ENCODE assay signal across 8 mouse cellular contexts in genomic region chr6:29735689-29736451, GRCm38 (mm10). TPM values are rescaled to one million over a fixed set of nuclear protein-coding genes. Genes with fewer than 3 reads are reported as not detected.
DNase-seq lines count a peak whose midpoint lies in the region; ATAC-seq and TF ChIP-seq lines count a peak whose summit lies in the region.

No protein-coding gene starts in this region.

- WGBS in intestine, embryonic 14.5 days = under 1% methylated on average over 69 of the region's 75 CpGs
- WGBS in liver, embryonic 16.5 days (ENCODE audit: insufficient replicate concordance) = under 1% methylated on average over 75 of the region's 75 CpGs
- WGBS in neural tube, embryonic 12.5 days = under 1% methylated on average over 75 of the region's 75 CpGs

- peak; percentile 48 for DNase-seq in ovary, adult 18-20 months (ENCODE audit: low spot score)
- no peak for DNase-seq in ovary, postnatal 10 days (ENCODE audit: low spot score)
- DNase-seq in gastrocnemius, postnatal 4 days (ENCODE audit: low spot score in 2 of 2) = peak; percentile 62 to 74
- DNase-seq in intestine, embryonic 14.5 days (ENCODE audit: low spot score) = peak; percentile 89
- peak; percentile 62 to 68 for DNase-seq in urinary bladder, postnatal 4 days (ENCODE audit: low spot score in 2 of 2)

- H3K4me1 ChIP-seq in cortical plate, adult 2 months (ENCODE audit: control insufficient read depth, insufficient read depth, low read length) = no peaks in the 10 kb centered on the region
- peaks cover 16% of the 10 kb centered on the region; the same call in 1 of the 2 replicates for H3K4me1 ChIP-seq in intestine, embryonic 14.5 days (replicated peaks; ENCODE audit: control insufficient read depth, insufficient read depth, low read length)
- H3K4me1 ChIP-seq in liver, embryonic 16.5 days (ENCODE audit: control insufficient read depth, low read depth, low read length) = peaks cover 14% of the 10 kb centered on the region
- peaks cover 10% of the 10 kb centered on the region for H3K4me1 ChIP-seq in neural tube, embryonic 12.5 days

- peaks cover 17% of the 10 kb centered on the region for H3K36me3 ChIP-seq in intestine, embryonic 14.5 days (ENCODE audit: control insufficient read depth, insufficient read depth, low read length)
- H3K36me3 ChIP-seq in liver, embryonic 16.5 days (ENCODE audit: control insufficient read depth, insufficient read depth) = no peaks in the 10 kb centered on the region
- H3K36me3 ChIP-seq in neural tube, embryonic 12.5 days = 0 out of 2 replicates have a peak, but pooled peaks cover 5% of the 10 kb centered on the region

- peak overlapping the region; percentile 99 for H3K9ac ChIP-seq in intestine, embryonic 14.5 days (ENCODE audit: low read length)
- peak overlapping the region; percentile 79 for H3K9ac ChIP-seq in liver, embryonic 16.5 days (ENCODE audit: low read depth, low read length)
- peak overlapping the region; percentile 95 for H3K9ac ChIP-seq in neural tube, embryonic 12.5 days

- H3K27ac ChIP-seq in cortical plate, adult 2 months (ENCODE audit: insufficient read depth, low read length) = no peak overlapping the region
- H3K27ac ChIP-seq in intestine, embryonic 14.5 days (ENCODE audit: low read depth) = peak overlapping the region; percentile 98
- peak overlapping the region; percentile 74 for H3K27ac ChIP-seq in liver, embryonic 16.5 days (ENCODE audit: low read length)
- H3K27ac ChIP-seq in neural tube, embryonic 12.5 days = peak overlapping the region; percentile 74

- H3K27me3 ChIP-seq in intestine, embryonic 14.5 days (replicated peaks; ENCODE audit: control insufficient read depth, insufficient read depth, low read length) = no peaks in the 10 kb centered on the region
- H3K27me3 ChIP-seq in liver, embryonic 16.5 days (ENCODE audit: control insufficient read depth, insufficient read depth, low read depth, low read length) = peaks cover 40% of the 10 kb centered on the region
- no peaks in the 10 kb centered on the region for H3K27me3 ChIP-seq in neural tube, embryonic 12.5 days (replicated peaks)

- no peak for TF ChIP-seq POLR2A in cortical plate, adult 2 months (IDR thresholded peaks at IDR 0.05; ENCODE audit: extremely low read depth, insufficient read depth, low read length)

- no peaks in the 10 kb centered on the region for H3K9me3 ChIP-seq in intestine, embryonic 14.5 days (ENCODE audit: control insufficient read depth, low read length)
- H3K9me3 ChIP-seq in liver, embryonic 16.5 days (replicated peaks; ENCODE audit: control insufficient read depth, low read length) = no peaks in the 10 kb centered on the region
- H3K9me3 ChIP-seq in neural tube, embryonic 12.5 days = no peaks in the 10 kb centered on the region

- ATAC-seq in intestine, embryonic 14.5 days (replicated peaks; ENCODE audit: low FRiP score, low TSS enrichment, low read depth) = peak; percentile 88
- peak; percentile 72 for ATAC-seq in liver, embryonic 16.5 days (ENCODE audit: low read depth)
- ATAC-seq in neural tube, embryonic 12.5 days (ENCODE audit: low FRiP score, low read depth) = peak; percentile 76

- H3K4me2 ChIP-seq in intestine, embryonic 14.5 days (ENCODE audit: low read length) = peak overlapping the region; percentile 75
- H3K4me2 ChIP-seq in liver, embryonic 16.5 days (ENCODE audit: low read depth, low read length) = peak overlapping the region; percentile 94
- H3K4me2 ChIP-seq in neural tube, embryonic 12.5 days (replicated peaks) = peak overlapping the region; percentile 79

- no peak for TF ChIP-seq CTCF in cortical plate, adult 2 months (IDR thresholded peaks at IDR 0.05; ENCODE audit: extremely low read depth, insufficient read depth, low read length)

- H3K4me3 ChIP-seq in cortical plate, adult 2 months (ENCODE audit: insufficient read depth, low read length) = peak overlapping the region; percentile 43
- peak overlapping the region; percentile 82 for H3K4me3 ChIP-seq in intestine, embryonic 14.5 days (ENCODE audit: low read depth, low read length)
- peak overlapping the region; percentile 71 for H3K4me3 ChIP-seq in liver, embryonic 16.5 days (ENCODE audit: low read depth, low read length)
- H3K4me3 ChIP-seq in neural tube, embryonic 12.5 days = peak overlapping the region; percentile 91

RNA-seq across cellular contexts. Expression of gene Smo, which starts 0.6 kb away (rescaled TPM):
- polyA plus RNA-seq in cortical plate, adult 2 months (2012; rRNA removed) = 8.3 and 9.6 TPM in 2 replicates
- 10 to 100 TPM; 43.7 to 43.9 TPM for total RNA-seq in gastrocnemius, postnatal 4 days (2021)
- polyA plus RNA-seq in intestine, embryonic 14.5 days (2014; fragmentation: Nextera tagmentation; extraction: Ambion mirVana) = 46.5 and 48.0 TPM in 2 replicates
- 2.7 and 2.9 TPM in 2 replicates for polyA plus RNA-seq in liver, embryonic 16.5 days (2015; fragmentation: Nextera tagmentation; extraction: Ambion mirVana)
- polyA plus RNA-seq in neural tube, embryonic 12.5 days (2016; fragmentation: Nextera tagmentation; extraction: Ambion mirVana) = 36.5 and 41.9 TPM in 2 replicates

RNA-seq across cellular contexts. Expression of gene Ahcyl2, which starts 31.9 kb away (rescaled TPM):
- polyA plus RNA-seq in cortical plate, adult 2 months (2012; rRNA removed) = 112 and 117 TPM in 2 replicates
- 10 to 100 TPM; 15.2 to 18.4 TPM for total RNA-seq in gastrocnemius, postnatal 4 days (2021)
- polyA plus RNA-seq in intestine, embryonic 14.5 days (2014; fragmentation: Nextera tagmentation; extraction: Ambion mirVana) = 34.0 and 43.8 TPM in 2 replicates
- 3.9 and 4.4 TPM in 2 replicates for polyA plus RNA-seq in liver, embryonic 16.5 days (2015; fragmentation: Nextera tagmentation; extraction: Ambion mirVana)
- polyA plus RNA-seq in neural tube, embryonic 12.5 days (2016; fragmentation: Nextera tagmentation; extraction: Ambion mirVana) = 18.0 and 18.8 TPM in 2 replicates

RNA-seq across cellular contexts. Expression of gene Tspan33, which starts 41.8 kb away (rescaled TPM):
- 28.8 and 30.1 TPM in 2 replicates for polyA plus RNA-seq in cortical plate, adult 2 months (2012; rRNA removed)
- total RNA-seq in gastrocnemius, postnatal 4 days (2021) = 1 to 10 TPM; 5.4 to 6.3 TPM
- polyA plus RNA-seq in intestine, embryonic 14.5 days (2014; fragmentation: Nextera tagmentation; extraction: Ambion mirVana) = 1.8 and 3.3 TPM in 2 replicates
- polyA plus RNA-seq in liver, embryonic 16.5 days (2015; fragmentation: Nextera tagmentation; extraction: Ambion mirVana) = 110 and 156 TPM in 2 replicates
- 6.1 and 6.9 TPM in 2 replicates for polyA plus RNA-seq in neural tube, embryonic 12.5 days (2016; fragmentation: Nextera tagmentation; extraction: Ambion mirVana)
